Mouse (Mus musculus) stomach, embryonic 16.5 days (tissue): Measurements from ENCODE around the gene Mrps35. TPM values are rescaled to one million over a fixed set of nuclear protein-coding genes. Genes with fewer than 3 reads are reported as not detected.

Experiments used
- ATAC-seq: fragments of 200-750 bp; cut with Nextera tagmentation; 2 replicates; pipeline ENCODE4 v1.8.0; 2017; ENCODE audit warnings: moderate number of reproducible peaks, moderate TSS enrichment; ENCODE audit not compliant: insufficient read depth, low FRiP score
- H3K27ac ChIP-seq: fragments of 300-500 bp; sonication (generic); 2 replicates; pipeline ENCODE4 v1.5.1; 2014; ENCODE audit warnings: low read length
- H3K27me3 ChIP-seq: fragments of 300-500 bp; sonication (generic); 2 replicates; pipeline ENCODE4 v1.6.1; 2014; ENCODE audit warnings: low read length, control low read depth, mixed read lengths; ENCODE audit not compliant: control insufficient read depth, insufficient read depth
- H3K36me3 ChIP-seq: fragments of 300-500 bp; sonication (generic); 2 replicates; pipeline ENCODE4 v1.6.1; 2014; ENCODE audit warnings: low read length; ENCODE audit not compliant: control insufficient read depth, insufficient read depth
- H3K4me1 ChIP-seq: fragments of 300-500 bp; sonication (generic); 2 replicates; pipeline ENCODE4 v1.6.1; 2014; ENCODE audit warnings: low read length, control low read depth, mixed read lengths; ENCODE audit not compliant: control insufficient read depth, insufficient read depth
- H3K4me2 ChIP-seq: fragments of 300-500 bp; sonication (generic); 2 replicates; pipeline ENCODE4 v1.6.1; 2014; ENCODE audit warnings: low read depth, low read length, mixed read lengths
- H3K4me3 ChIP-seq: fragments of 300-500 bp; sonication (generic); replicated peaks from 2 replicates; pipeline ENCODE4 v1.5.1; 2014; ENCODE audit warnings: mild to moderate bottlenecking, low read length
- H3K9ac ChIP-seq: fragments of 300-500 bp; sonication (generic); 2 replicates; pipeline ENCODE4 v1.6.1; 2014; ENCODE audit warnings: low read length
- H3K9me3 ChIP-seq: fragments of 300-500 bp; sonication (generic); replicated peaks from 2 replicates; pipeline ENCODE4 v1.6.1; 2016; ENCODE audit warnings: low read length, control low read depth; ENCODE audit not compliant: control insufficient read depth
- WGBS: fragments of 180-500 bp; shearing (Covaris S2); extraction: QIAGEN DNeasy Blood & Tissue Kit; methylation state at CpG from one replicate; pipeline ENCODE4 v1.1.7; 2014; 5-methylcytosine and 5-hydroxymethylcytosine counted together
- polyA plus RNA-seq: library from polyadenylated mRNA; unstranded; fragments of >200 nt; fragmentation: Nextera tagmentation; extraction: Ambion mirVana; gene quantifications from 2 replicates; pipeline ENCODE4 v1.2.1, GENCODE M21; 2015

The Mrps35 gene
- polyA plus RNA-seq, 1 experiment from 2014 or later = 106 TPM

DNA sequence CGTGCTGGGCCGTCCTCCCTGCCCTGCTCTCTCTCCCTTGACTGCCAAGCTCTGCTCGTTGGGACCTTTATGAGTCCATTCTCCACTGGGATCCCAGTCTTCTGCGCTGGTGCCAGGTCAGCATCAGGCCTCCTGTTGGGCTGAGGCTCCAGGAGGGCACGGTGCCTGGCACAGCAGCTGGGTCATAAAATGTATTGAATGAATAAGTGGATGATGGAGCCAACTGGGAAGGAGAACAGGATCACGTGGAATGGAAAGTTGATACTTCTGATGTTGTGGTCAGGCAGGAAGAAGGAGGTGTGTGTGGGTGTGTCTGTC, 22.3 kb downstream of the Mrps35 start:
- WGBS = 88% methylated on average over 6 of the region's 6 CpGs
- Histone ChIP-seq H3K4me3 (no peak overlapping the region), H3K27me3 (no peaks in the 10 kb centered on the region), H3K4me2 (no peak overlapping the region), H3K27ac (no peak overlapping the region), H3K4me1 (0 out of 2 replicates have a peak, but pooled peaks cover 6% of the 10 kb centered on the region), H3K9me3 (no peaks in the 10 kb centered on the region), H3K9ac (no peak overlapping the region), H3K36me3 (peaks cover 3% of the 10 kb centered on the region; the same call in 1 of the 2 replicates)
- no peak for ATAC-seq

- Histone ChIP-seq H3K4me3 (no peak overlapping the region), H3K27me3 (no peaks in the 10 kb centered on the region), H3K9me3 (no peaks in the 10 kb centered on the region), H3K27ac (peak overlapping the region; percentile 86), H3K36me3 (no peaks in the 10 kb centered on the region; the same call in 1 of the 2 replicates), H3K9ac (no peak overlapping the region), H3K4me2 (no peak overlapping the region), H3K4me1 (no peaks in the 10 kb centered on the region; the same call in none of the 2 replicates)
- WGBS = 30% methylated on average over 5 of the region's 5 CpGs
- peak; percentile 83 for ATAC-seq
Observed at GRCm38 (mm10) chr6:147075808-147076387, 33.3 kb downstream of the Mrps35 start.

- WGBS = 81% methylated on average over 8 of the region's 8 CpGs
- ATAC-seq = no peak
- H3K4me1 ChIP-seq = no peaks in the 10 kb centered on the region; the same call in none of the 2 replicates
Observed at GRCm38 (mm10) chr6:147076878-147077277, 34.3 kb downstream of the Mrps35 start.

GRCm38 (mm10) chr6:147079919-147080318, 37.4 kb downstream of the Mrps35 start:
- H3K9me3 ChIP-seq = no peaks in the 10 kb centered on the region
- 90% methylated on average over 10 of the region's 10 CpGs for WGBS
- no peak overlapping the region for H3K4me2 ChIP-seq

More at GRCm38 (mm10) chr6:147076878-147077277, 34.3 kb downstream of the Mrps35 start:
- no peaks in the 10 kb centered on the region for H3K9me3 ChIP-seq
- no peak overlapping the region for H3K4me3 ChIP-seq
- H3K36me3 ChIP-seq = no peaks in the 10 kb centered on the region; the same call in 1 of the 2 replicates
- H3K9ac ChIP-seq = no peak overlapping the region
- no peaks in the 10 kb centered on the region for H3K27me3 ChIP-seq
- no peak overlapping the region for H3K4me2 ChIP-seq
- no peak overlapping the region for H3K27ac ChIP-seq

GRCm38 (mm10) chr6:147085398-147086040, 43.0 kb downstream of the Mrps35 start:
- H3K4me1 ChIP-seq = 0 out of 2 replicates have a peak, but pooled peaks cover 1% of the 10 kb centered on the region
- no peaks in the 10 kb centered on the region for H3K9me3 ChIP-seq
- H3K36me3 ChIP-seq = no peaks in the 10 kb centered on the region
- no peak overlapping the region for H3K27ac ChIP-seq
- no peak overlapping the region for H3K4me3 ChIP-seq
- H3K9ac ChIP-seq = no peak overlapping the region
- no peak for ATAC-seq
- H3K4me2 ChIP-seq = no peak overlapping the region
- H3K27me3 ChIP-seq = no peaks in the 10 kb centered on the region
- 58% methylated on average over 7 of the region's 7 CpGs for WGBS

More at GRCm38 (mm10) chr6:147079919-147080318, 37.4 kb downstream of the Mrps35 start:
- Histone ChIP-seq H3K36me3 (no peaks in the 10 kb centered on the region), H3K27ac (no peak overlapping the region), H3K27me3 (no peaks in the 10 kb centered on the region), H3K4me1 (no peaks in the 10 kb centered on the region; the same call in 1 of the 2 replicates), H3K9ac (no peak overlapping the region), H3K4me3 (no peak overlapping the region)
- no peak for ATAC-seq

DNA sequence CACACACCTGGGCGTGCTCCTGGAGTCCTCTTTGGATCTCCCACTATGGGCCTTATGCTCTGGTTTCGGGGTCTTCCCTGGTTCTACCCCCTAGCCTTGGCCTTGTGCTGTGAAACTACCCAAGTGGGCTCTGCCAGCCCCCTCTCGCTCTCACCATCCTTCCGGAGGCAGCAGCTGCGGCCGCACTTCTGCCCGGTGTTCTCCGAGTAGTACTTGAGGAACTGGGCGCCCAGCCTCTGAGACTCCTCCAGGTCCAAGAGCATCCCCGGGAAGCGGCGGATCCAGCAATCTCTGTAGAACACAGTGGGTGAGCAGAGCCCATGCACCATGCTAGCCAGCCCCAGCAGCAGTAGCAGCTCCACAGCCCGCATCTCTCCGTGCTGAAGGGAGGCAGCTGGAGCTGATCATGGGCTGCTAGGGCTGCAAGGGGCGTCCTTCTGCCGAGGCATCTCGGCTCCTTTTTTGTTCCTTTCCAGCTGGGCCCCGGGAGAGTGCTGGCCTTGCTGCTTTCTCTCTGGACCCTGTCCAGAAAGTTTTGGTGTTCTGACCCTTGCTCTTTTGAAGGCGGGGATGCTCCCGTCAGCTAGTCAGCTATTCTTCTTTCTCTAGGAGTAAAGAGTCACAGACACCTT, 44.1 kb downstream of the Mrps35 start, which contains the start of gene Mansc4:
TSS of gene Mansc4 (minus strand) at position 439 of the 632 bp plus-strand sequence.
- Histone ChIP-seq H3K4me1 (0 out of 2 replicates have a peak, but pooled peaks cover 5% of the 10 kb centered on the region), H3K27ac (peak within 1 kb of the TSS; percentile 18; the same call in 1 of the 2 replicates), H3K4me3 (peak within 1 kb of the TSS; percentile 28), H3K36me3 (no peaks in the 10 kb centered on the region), H3K9me3 (no peaks in the 10 kb centered on the region), H3K27me3 (no peaks in the 10 kb centered on the region), H3K4me2 (peak within 1 kb of the TSS; percentile 40), H3K9ac (peak within 1 kb of the TSS; percentile 51)
- WGBS = 14% methylated on average over 20 of the region's 20 CpGs
- ATAC-seq = no peak

- no peaks in the 10 kb centered on the region for H3K27me3 ChIP-seq
Observed at GRCm38 (mm10) chr6:147087736-147088135, 45.2 kb downstream of the Mrps35 start.

DNA sequence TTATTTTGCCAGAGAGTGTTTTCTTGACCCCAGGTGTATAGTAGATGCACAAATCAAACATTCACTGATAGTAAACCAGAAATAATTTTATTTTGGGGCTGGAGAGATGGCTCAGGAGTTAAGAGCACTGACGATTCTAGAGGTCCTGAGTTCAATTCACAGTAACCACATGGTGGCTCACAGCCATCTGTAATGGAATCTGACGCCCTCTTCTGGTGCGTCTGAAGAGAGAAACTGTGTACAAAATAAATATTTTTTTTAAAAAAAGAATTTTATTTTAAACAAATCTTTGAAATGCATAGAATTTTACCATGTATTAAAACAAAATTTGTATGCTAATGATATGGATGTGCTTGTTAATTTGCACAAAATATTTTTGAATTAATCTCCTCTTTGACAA, 46.0 kb downstream of the Mrps35 start:
- Histone ChIP-seq H3K27ac (no peak overlapping the region), H3K4me3 (no peak overlapping the region), H3K9me3 (no peaks in the 10 kb centered on the region), H3K27me3 (no peaks in the 10 kb centered on the region), H3K4me2 (no peak overlapping the region), H3K4me1 (peaks cover 11% of the 10 kb centered on the region), H3K36me3 (no peaks in the 10 kb centered on the region), H3K9ac (no peak overlapping the region)
- WGBS = 77% methylated on average over 3 of the region's 3 CpGs
- no peak for ATAC-seq

More at GRCm38 (mm10) chr6:147087736-147088135, 45.2 kb downstream of the Mrps35 start:
- H3K4me2 ChIP-seq = no peak overlapping the region
- no peak for ATAC-seq
- H3K36me3 ChIP-seq = no peaks in the 10 kb centered on the region
- peaks cover 10% of the 10 kb centered on the region for H3K4me1 ChIP-seq
- H3K4me3 ChIP-seq = no peak overlapping the region
- no peak overlapping the region for H3K27ac ChIP-seq
- WGBS = 47% methylated on average over 7 of the region's 7 CpGs
- no peaks in the 10 kb centered on the region for H3K9me3 ChIP-seq
- H3K9ac ChIP-seq = no peak overlapping the region

DNA sequence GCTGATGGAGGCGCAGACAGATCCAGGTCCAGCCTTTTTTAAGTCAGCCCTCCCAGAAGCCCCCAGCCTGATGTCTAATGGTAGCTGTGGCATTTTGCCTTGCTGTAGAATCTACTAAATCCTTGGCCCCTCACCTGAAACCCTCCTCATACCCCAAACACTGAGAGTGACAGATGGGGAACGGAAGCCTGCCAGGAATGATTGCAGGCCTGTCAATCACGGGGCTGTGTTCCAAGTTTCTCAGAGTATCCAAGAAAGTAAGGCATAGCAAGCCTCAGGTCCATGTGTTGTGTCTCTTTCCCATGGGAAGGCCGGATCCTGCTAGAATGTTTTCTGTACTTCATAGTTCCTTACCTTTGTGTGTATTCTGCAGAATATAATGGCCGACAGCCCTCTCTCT, 47.6 kb downstream of the Mrps35 start:
- no peaks in the 10 kb centered on the region for H3K36me3 ChIP-seq
- H3K27me3 ChIP-seq = no peaks in the 10 kb centered on the region
- no peak overlapping the region for H3K4me3 ChIP-seq
- H3K9me3 ChIP-seq = no peaks in the 10 kb centered on the region
- no peak overlapping the region for H3K9ac ChIP-seq
- H3K4me1 ChIP-seq = peaks cover 11% of the 10 kb centered on the region
- 80% methylated on average over 5 of the region's 5 CpGs for WGBS
- no peak overlapping the region for H3K27ac ChIP-seq
- no peak overlapping the region; the same call in 1 of the 2 replicates for H3K4me2 ChIP-seq
- no peak for ATAC-seq
